Mouse (Mus musculus) lung, adult 2 months (tissue): Measurements from ENCODE around the gene Lars2. TPM values are rescaled to one million over a fixed set of nuclear protein-coding genes. Genes with fewer than 3 reads are reported as not detected.
A peak's percentile ranks its signal among the peaks of the same experiment; 100 is the strongest.

Experiments
- DNase-seq: peaks from one replicate; pipeline ENCODE4 v3.0.0; 2022
- H3K4me1 ChIP-seq: fragments of 200-500 bp; 2 replicates; pipeline ENCODE4 v1.6.1; 2011; ENCODE audit warnings: low read length; ENCODE audit not compliant: control insufficient read depth, insufficient read depth
- H3K4me3 ChIP-seq: fragments of 200-500 bp; replicated peaks from 2 replicates; pipeline ENCODE3; 2011; ENCODE audit warnings: low read depth, mild to moderate bottlenecking, control low read depth, low read length; ENCODE audit errors: extremely low read depth
- CTCF ChIP-seq: fragments of 200-500 bp; IDR thresholded peaks from 2 replicates; pipeline ENCODE4 v1.5.1; 2011; ENCODE audit warnings: mild to moderate bottlenecking, low read length, control low read depth; ENCODE audit not compliant: insufficient read depth
- POLR2A ChIP-seq: fragments of 200-500 bp; IDR thresholded peaks from 2 replicates; pipeline ENCODE4 v1.6.1; 2011; ENCODE audit warnings: low read depth, mild to moderate bottlenecking, control low read depth, low read length, borderline replicate concordance; ENCODE audit errors: extremely low read depth
- WGBS: fragments of 180-500 bp; shearing (Covaris S2); methylation state at CpG from one replicate; pipeline ENCODE4 v1.1.7; 2018; 5-methylcytosine and 5-hydroxymethylcytosine counted together
- polyA plus RNA-seq: library from polyadenylated mRNA; depleted of rRNA; stranded (reverse); fragments of >200 nt; gene quantifications from 2 replicates; pipeline ENCODE4 v1.2.3, GENCODE M21; 2012

Gene Lars2
- polyA plus RNA-seq, 1 experiment, result 466 TPM

DNA sequence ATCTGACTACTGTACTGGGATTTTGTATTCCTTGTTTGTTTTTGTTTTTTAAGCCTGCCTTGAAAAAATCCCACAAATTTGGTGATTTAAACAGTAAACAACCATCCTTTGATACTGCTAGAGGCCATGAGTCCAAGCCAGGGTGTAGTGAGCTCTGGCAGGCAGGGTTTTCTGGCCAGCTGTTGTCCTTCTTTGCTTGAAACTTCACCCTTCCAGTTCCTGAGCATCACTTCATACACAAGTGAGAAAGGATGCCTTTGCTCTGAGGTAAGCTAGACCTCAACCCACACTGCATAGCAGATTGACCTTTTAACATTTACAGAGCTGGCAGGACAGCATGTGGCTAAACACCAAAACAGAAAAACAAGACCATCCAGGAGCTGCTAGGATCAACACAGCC lies 102.4 kb downstream of the Lars2 start:
- no peak for TF ChIP-seq POLR2A
- no peak for TF ChIP-seq CTCF
- no peak for DNase-seq
- Histone ChIP-seq H3K4me3 (no peak overlapping the region), H3K4me1 (no peaks in the 10 kb centered on the region; the same call in 1 of the 2 replicates)

GRCm38 (mm10) chr9:123473377-123473776 lies 106.7 kb downstream of the Lars2 start:
- no peak for DNase-seq
- peaks cover 2% of the 10 kb centered on the region; the same call in 1 of the 2 replicates for H3K4me1 ChIP-seq
- TF ChIP-seq POLR2A (no peak), CTCF (no peak)
- H3K4me3 ChIP-seq, result no peak overlapping the region

DNA sequence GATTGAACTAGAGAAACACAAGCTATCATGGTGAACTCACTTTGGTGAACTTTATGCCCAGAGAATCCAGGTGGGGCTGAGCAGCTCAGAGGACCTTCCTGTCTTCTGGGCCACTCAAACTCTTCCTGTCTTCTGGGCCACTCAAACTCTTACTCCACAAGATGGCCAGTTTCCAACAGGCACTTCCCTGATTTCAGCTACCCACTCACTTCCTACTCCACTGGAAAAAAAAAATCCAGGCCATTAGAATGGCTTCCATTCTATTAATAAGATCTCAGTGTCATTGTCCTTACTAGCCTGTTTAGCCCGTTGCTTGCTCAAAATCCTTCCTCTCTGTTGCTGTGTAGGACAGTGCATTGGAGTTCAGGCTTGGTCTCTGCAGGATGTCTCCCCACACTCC lies 108.8 kb downstream of the Lars2 start:
- H3K4me3 ChIP-seq, result no peak overlapping the region
- peaks cover 11% of the 10 kb centered on the region for H3K4me1 ChIP-seq
- WGBS, result 33% methylated on average over 1 of the region's 1 CpGs
- DNase-seq, result no peak
- TF ChIP-seq CTCF (no peak), POLR2A (no peak)

DNA sequence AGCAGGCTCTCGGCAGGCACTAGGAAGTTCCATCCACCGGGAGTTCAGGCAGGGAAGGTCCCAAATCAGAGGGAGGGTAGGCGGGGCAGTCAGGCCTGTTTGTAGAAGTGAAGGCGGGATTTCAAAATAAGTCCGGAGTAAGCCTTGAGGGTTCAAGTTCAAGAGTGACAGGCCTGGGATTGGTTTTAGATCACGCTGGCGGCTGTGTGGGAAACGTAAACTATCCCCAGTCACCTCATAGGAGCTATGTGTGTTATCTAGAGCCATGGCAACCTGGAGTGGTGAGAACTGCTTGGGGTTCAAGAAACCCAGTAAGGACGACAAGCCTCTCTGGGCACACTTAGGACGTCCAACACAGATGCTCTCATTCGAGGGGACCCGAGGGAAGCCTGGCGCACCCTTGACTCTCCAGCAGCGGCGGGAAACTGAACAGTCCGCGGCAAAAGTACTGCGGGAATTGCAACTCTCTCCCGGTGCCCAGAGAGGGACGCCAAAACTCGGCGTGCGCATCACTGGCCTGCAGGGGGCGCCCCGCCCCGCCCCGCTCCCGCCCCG lies 111.4 kb downstream of the Lars2 start:
- WGBS, result 4% methylated on average over 19 of the region's 29 CpGs

GRCm38 (mm10) chr9:123478586-123479195 lies 112.0 kb downstream of the Lars2 start, which contains the start of gene Limd1:
Gene Limd1 (plus strand): TSS chr9:123478706.
- WGBS, result under 1% methylated on average over 39 of the region's 57 CpGs
- TF ChIP-seq CTCF (no peak), POLR2A (peak; percentile 64; the same call in 1 of the 2 replicates)
- peak; percentile 81 for DNase-seq
- Histone ChIP-seq H3K4me3 (peak within 1 kb of the TSS; percentile 83), H3K4me1 (peaks cover 32% of the 10 kb centered on the region)

More for the DNA sequence above, 111.4 kb downstream of the Lars2 start:
- peak; percentile 35; the same call in 1 of the 2 replicates for TF ChIP-seq CTCF
- TF ChIP-seq POLR2A, result 0 out of 2 replicates have a peak, but pooled peaks have one; percentile 5
- peak overlapping the region; percentile 45 for H3K4me3 ChIP-seq
- H3K4me1 ChIP-seq, result peaks cover 27% of the 10 kb centered on the region
- peak; percentile 56 for DNase-seq

DNA sequence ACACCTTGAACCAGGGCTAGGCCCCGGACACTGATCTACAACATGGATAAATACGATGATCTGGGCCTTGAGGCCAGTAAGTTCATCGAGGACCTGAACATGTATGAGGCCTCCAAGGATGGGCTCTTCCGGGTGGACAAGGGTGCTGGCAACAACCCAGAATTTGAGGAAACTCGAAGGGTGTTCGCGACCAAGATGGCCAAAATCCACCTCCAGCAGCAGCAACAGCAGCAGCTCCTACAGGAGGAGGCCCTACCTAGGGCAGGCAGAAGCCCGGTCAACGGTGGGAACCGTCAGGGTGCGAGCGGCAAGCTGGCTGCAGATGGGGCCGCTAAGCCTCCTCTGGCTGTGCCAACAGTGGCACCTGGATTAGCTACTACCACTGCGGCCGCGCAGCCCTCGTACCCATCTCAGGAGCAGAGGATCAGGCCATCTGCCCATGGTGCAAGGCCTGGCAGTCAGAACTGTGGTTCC lies 112.5 kb downstream of the Lars2 start:
- DNase-seq, result no peak
- 10% methylated on average over 17 of the region's 17 CpGs for WGBS
- TF ChIP-seq CTCF (no peak), POLR2A (no peak)
- Histone ChIP-seq H3K4me3 (peak overlapping the region; percentile 83), H3K4me1 (peaks cover 33% of the 10 kb centered on the region)

- WGBS, result 66% methylated on average over 8 of the region's 8 CpGs
- Histone ChIP-seq H3K4me1 (peaks cover 33% of the 10 kb centered on the region), H3K4me3 (peak overlapping the region; percentile 83)
- TF ChIP-seq POLR2A (no peak), CTCF (no peak)
- DNase-seq, result no peak
Observed at GRCm38 (mm10) chr9:123479876-123480252, 113.1 kb downstream of the Lars2 start.

GRCm38 (mm10) chr9:123480253-123480921 lies 113.7 kb downstream of the Lars2 start:
- no peak for DNase-seq
- peak overlapping the region; percentile 83 for H3K4me3 ChIP-seq
- TF ChIP-seq POLR2A (no peak), CTCF (no peak)
- 45% methylated on average over 18 of the region's 18 CpGs for WGBS
- H3K4me1 ChIP-seq, result peaks cover 33% of the 10 kb centered on the region

DNA sequence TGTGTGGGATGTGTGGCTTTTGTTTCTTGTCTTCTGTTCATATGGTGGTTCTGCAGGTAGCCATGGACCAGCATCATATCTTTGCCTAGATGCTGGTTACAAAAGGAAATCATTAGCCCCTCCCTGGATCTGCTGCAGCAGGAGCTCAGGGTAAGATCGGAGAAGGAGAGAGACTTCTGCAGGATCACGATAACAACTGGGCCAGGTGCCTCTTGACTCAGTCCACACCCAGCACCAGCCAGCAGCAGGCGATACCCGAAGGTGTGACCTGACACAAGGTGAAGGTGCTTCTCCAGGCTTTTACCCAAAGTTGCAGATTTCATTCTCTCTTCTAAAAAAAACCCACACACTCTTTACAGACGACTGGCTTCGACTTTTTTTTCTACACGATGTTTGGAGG lies 114.4 kb downstream of the Lars2 start:
- TF ChIP-seq POLR2A (no peak), CTCF (no peak)
- whole genome bisulfite sequencing, result 27% methylated on average over 7 of the region's 7 CpGs
- Histone ChIP-seq H3K4me3 (peak overlapping the region; percentile 36), H3K4me1 (peaks cover 34% of the 10 kb centered on the region)
- DNase-seq, result no peak

- H3K4me3 ChIP-seq, result no peak overlapping the region
- WGBS, result 53% methylated on average over 1 of the region's 1 CpGs
- TF ChIP-seq CTCF, result no peak
- no peak for TF ChIP-seq POLR2A
- no peak for DNase-seq
- peaks cover 38% of the 10 kb centered on the region for H3K4me1 ChIP-seq
Observed at GRCm38 (mm10) chr9:123483598-123483997, 116.9 kb downstream of the Lars2 start.

- TF ChIP-seq POLR2A (no peak), CTCF (no peak)
- 88% methylated on average over 3 of the region's 3 CpGs for WGBS
Observed at GRCm38 (mm10) chr9:123484830-123485229, 118.1 kb downstream of the Lars2 start.

More at GRCm38 (mm10) chr9:123484830-123485229, 118.1 kb downstream of the Lars2 start:
- DNase-seq, result no peak
- Histone ChIP-seq H3K4me1 (peaks cover 34% of the 10 kb centered on the region), H3K4me3 (no peak overlapping the region)
